Mouse (Mus musculus) ES-E14 (cell line): Measurements from ENCODE around the gene March1. TPM values are rescaled to one million over a fixed set of nuclear protein-coding genes. Genes with fewer than 3 reads are reported as not detected.

Experiments used
- DNase-seq: peaks from one replicate; pipeline ENCODE4 v3.0.0-alpha.2; 2013; ENCODE audit warnings: low read depth, low spot score
- H3K27ac ChIP-seq: 2 replicates; pipeline ENCODE4 v1.5.1; 2012; ENCODE audit warnings: low read depth, mild to moderate bottlenecking, low read length, moderate library complexity, mixed read lengths; ENCODE audit not compliant: poor library complexity, insufficient read depth, severe bottlenecking
- H3K36me3 ChIP-seq: 2 replicates; pipeline ENCODE4 v1.6.1; 2012; ENCODE audit warnings: mild to moderate bottlenecking, low read length, moderate library complexity, mixed read lengths; ENCODE audit not compliant: control insufficient read depth, poor library complexity, insufficient read depth, severe bottlenecking
- H3K4me1 ChIP-seq, 2 experiments: fragments of 150-350 bp in 1 of 2; sonication (generic) in 1 of 2; 2 replicates each; pipeline ENCODE4 v1.6.1; 2012; ENCODE audit warnings: low read length in 2 of 2, mild to moderate bottlenecking in 1 of 2, mixed read lengths in 1 of 2; ENCODE audit not compliant: control insufficient read depth in 2 of 2, insufficient read depth in 2 of 2, poor library complexity in 1 of 2
- H3K4me3 ChIP-seq, 2 experiments: fragments of 150-350 bp in 1 of 2; sonication (generic) in 1 of 2; 2 replicates each; pipeline ENCODE4 v1.5.1; 2012; ENCODE audit warnings: low read length in 2 of 2, low read depth in 1 of 2, mild to moderate bottlenecking in 1 of 2, mixed read lengths in 1 of 2; ENCODE audit not compliant: insufficient read depth in 1 of 2, poor library complexity in 1 of 2, severe bottlenecking in 1 of 2
- H3K9ac ChIP-seq: 2 replicates; pipeline ENCODE4 v1.6.1; 2012; ENCODE audit warnings: low read depth, mild to moderate bottlenecking, low read length, mixed read lengths; ENCODE audit not compliant: poor library complexity, insufficient read depth, severe bottlenecking
- H3K9me3 ChIP-seq: fragments of 150-350 bp; sonication (generic); 2 replicates; pipeline ENCODE4 v1.6.1; 2012; ENCODE audit warnings: low read depth, mild to moderate bottlenecking, low read length; ENCODE audit not compliant: control insufficient read depth, insufficient read depth
- CHD2 ChIP-seq: IDR thresholded peaks from 2 replicates; pipeline ENCODE4 v1.6.1; 2014; ENCODE audit warnings: mild to moderate bottlenecking, low read depth, low read length, inconsistent platforms
- HCFC1 ChIP-seq: IDR thresholded peaks from 2 replicates; pipeline ENCODE4 v1.6.1; 2012; ENCODE audit warnings: low read length, inconsistent platforms, borderline replicate concordance; ENCODE audit not compliant: insufficient read depth
- MAFK ChIP-seq: IDR thresholded peaks from 2 replicates; pipeline ENCODE4 v1.6.1; 2014; ENCODE audit warnings: mild to moderate bottlenecking, low read depth, low read length, inconsistent platforms; ENCODE audit not compliant: insufficient read depth
- ZC3H11A ChIP-seq: IDR thresholded peaks from 2 replicates; pipeline ENCODE4 v1.6.1; 2012; ENCODE audit warnings: low read depth, mild to moderate bottlenecking, inconsistent platforms, low read length, borderline replicate concordance
- ZNF384 ChIP-seq: IDR thresholded peaks from 2 replicates; pipeline ENCODE4 v1.6.1; 2012; ENCODE audit warnings: low read depth, low read length, inconsistent platforms
- in situ Hi-C, 2 experiments: fragments of 600-800 bp; cut with MboI; formaldehyde crosslinking; loops; one replicate each; pipeline ENCODE4 v1.15.1; 2025; ENCODE audit warnings: low sequenced_read_pairs in 2 of 2, inconsistent platforms in 1 of 2; ENCODE audit not compliant: unreplicated experiment in 2 of 2
- total RNA-seq: library from RNA; depleted of rRNA; stranded (reverse); fragments of 300-350 nt; gene quantifications from 2 replicates; pipeline ENCODE4 v1.2.3, GENCODE M21; 2012

The March1 gene
- total RNA-seq, 1 experiment = 0.22 TPM

DNA sequence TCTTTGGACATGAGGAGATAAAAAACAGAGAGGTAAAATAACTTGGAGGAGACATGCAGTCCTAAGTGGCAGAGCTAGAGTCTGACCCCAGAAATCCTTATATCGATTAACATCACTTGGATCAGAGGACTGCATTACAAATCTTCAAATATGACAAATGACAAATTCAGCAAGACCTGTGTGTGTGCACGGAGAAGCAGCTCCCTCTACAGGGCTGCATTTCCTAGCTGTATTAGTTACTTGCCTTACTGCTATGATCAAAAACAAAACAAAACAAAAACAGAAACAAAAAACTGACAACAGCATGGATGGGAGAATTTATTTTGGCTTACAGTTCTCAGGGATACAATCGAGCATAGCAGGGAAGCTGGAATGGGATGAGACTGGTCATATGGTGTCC is 827.7 kb downstream of the March1 start:
- H3K27ac ChIP-seq = no peak overlapping the region
- in situ Hi-C loops = loop anchor here in 1 of 2 experiments (25.0 kb wide), 1 partner anchor 1283 kb away; no protein-coding TSS in a partner anchor
- H3K4me1 ChIP-seq = no peaks in the 10 kb centered on the region
- no peaks in the 10 kb centered on the region for H3K36me3 ChIP-seq
- DNase-seq = no peak
- H3K9me3 ChIP-seq = no peaks in the 10 kb centered on the region
- H3K9ac ChIP-seq = no peak overlapping the region
- no peak overlapping the region for H3K4me3 ChIP-seq
- TF ChIP-seq ZC3H11A (no peak), MAFK (no peak), ZNF384 (no peak), HCFC1 (no peak)

DNA sequence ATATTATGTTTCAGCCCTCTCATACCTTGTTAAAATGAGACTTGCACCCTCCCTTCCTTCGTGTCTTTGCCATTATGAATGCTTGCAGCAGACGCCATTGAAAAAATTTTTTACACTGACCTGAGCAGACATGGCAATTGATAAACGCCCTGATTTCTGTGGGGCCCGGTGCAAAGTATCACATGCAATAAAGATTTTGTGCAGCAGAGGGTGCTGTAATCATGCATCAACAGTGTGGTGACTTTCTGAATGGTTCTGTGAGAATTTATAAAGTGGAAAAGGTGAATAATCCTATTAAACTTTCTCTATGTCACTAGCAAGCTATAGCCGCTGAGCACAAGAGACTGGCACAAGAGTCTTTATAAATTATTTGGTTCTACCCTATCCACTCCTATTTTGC is 833.0 kb downstream of the March1 start:
- Histone ChIP-seq H3K9me3 (no peaks in the 10 kb centered on the region), H3K9ac (no peak overlapping the region), H3K36me3 (no peaks in the 10 kb centered on the region; the same call in 1 of the 2 replicates), H3K4me3 (no peak overlapping the region), H3K4me1 (no peaks in the 10 kb centered on the region), H3K27ac (no peak overlapping the region)
- in situ Hi-C loops = no loop called here
- TF ChIP-seq HCFC1 (no peak), CHD2 (no peak), ZC3H11A (peak; percentile 69)
- no peak for DNase-seq

DNA sequence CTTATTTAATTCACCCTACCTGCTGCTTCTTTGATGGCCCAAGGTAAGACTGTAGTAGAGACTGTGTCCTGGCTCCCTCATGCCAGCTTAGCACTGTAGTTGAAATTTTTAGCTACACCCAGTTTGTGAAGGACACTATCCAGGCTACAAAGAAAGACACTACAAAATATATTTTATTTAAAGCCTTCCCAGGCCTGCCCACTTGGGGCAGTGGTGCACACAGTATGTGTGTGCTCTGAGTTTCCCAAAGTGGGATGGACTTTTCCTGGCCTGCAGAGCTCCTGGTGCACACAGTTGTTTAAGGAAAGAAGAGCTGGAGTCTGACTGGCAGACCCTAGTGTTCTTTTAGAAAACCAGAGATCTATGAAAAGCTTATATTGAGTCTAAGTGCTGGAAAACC is 839.4 kb downstream of the March1 start:
- in situ Hi-C loops = no loop called here
- H3K4me1 ChIP-seq = no peaks in the 10 kb centered on the region
- H3K9ac ChIP-seq = no peak overlapping the region
- H3K36me3 ChIP-seq = no peaks in the 10 kb centered on the region
- TF ChIP-seq CHD2 = no peak
- no peak for TF ChIP-seq ZNF384
- no peak for TF ChIP-seq ZC3H11A
- TF ChIP-seq HCFC1 = no peak
- TF ChIP-seq MAFK = no peak
- no peak overlapping the region for H3K4me3 ChIP-seq
- H3K27ac ChIP-seq = no peak overlapping the region
- no peak for DNase-seq
- no peaks in the 10 kb centered on the region for H3K9me3 ChIP-seq

DNA sequence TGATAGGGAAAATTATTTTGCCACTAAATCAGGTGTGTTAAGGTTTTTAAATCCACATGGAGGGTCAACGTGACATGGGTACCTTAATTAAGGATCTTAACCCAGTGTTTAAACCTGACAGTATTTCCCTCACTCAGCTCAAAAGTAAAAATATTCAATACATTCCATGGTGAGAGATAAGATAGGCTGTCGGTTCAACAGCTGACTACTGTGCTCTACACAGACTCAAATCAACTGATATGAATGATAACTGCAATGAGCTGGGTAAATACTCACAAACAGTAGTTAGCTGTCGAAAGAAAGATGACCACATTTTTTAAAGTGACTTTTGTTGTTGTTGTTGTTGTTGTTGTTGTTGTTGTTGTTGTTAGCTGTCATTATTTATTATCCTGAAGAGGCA is 852.1 kb downstream of the March1 start:
- Histone ChIP-seq H3K4me1 (peaks cover 0 to 3% of the 10 kb centered on the region in 2 experiments; a peak in 1 of 4 replicates), H3K9ac (no peak overlapping the region), H3K36me3 (no peaks in the 10 kb centered on the region), H3K4me3 (no peak overlapping the region), H3K9me3 (no peaks in the 10 kb centered on the region), H3K27ac (no peak overlapping the region)
- TF ChIP-seq ZNF384 (no peak), MAFK (no peak)
- DNase-seq = no peak
- in situ Hi-C loops = no loop called here

DNA sequence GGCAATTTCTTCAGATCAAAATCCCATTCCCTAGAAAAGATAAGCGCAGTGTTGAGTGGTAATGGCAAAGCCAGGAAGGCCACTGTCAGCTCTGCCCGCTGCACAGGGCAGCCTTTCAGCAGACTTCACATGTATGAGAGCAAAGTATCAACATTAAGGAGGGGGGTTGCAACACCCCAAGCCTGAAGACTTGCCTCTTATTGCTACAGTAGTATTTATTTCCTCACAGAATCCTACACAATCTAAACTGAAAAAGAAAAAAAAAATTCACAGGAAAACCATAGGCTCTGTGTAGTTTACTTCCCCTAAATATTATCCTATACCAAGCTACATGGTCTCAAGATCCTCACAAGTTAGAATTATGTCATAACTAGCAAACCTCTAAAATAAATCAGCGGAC is 859.2 kb downstream of the March1 start:
- no peak overlapping the region for H3K9ac ChIP-seq
- TF ChIP-seq HCFC1 (no peak), MAFK (no peak), ZC3H11A (no peak), ZNF384 (no peak)
- peaks cover 0 to 3% of the 10 kb centered on the region in 2 experiments; a peak in 1 of 4 replicates for H3K4me1 ChIP-seq
- DNase-seq = no peak
- peaks cover 42% of the 10 kb centered on the region for H3K36me3 ChIP-seq
- H3K9me3 ChIP-seq = no peaks in the 10 kb centered on the region
- H3K4me3 ChIP-seq = no peak overlapping the region
- in situ Hi-C loops = no loop called here
- H3K27ac ChIP-seq = no peak overlapping the region
